Mouse (Mus musculus): ENCODE measurements around the gene Cyct. TPM values are rescaled to one million over a fixed set of nuclear protein-coding genes. Genes with fewer than 3 reads are reported as not detected.
A peak's percentile ranks its signal among the peaks of the same experiment; 100 is the strongest.

Cyct gene
- total and polyA plus RNA-seq, 3 experiments, result not detected

GRCm38 (mm10) chr2:76406151-76406936, 46.1 kb upstream of the Cyct start, which contains the start of gene Osbpl6:
TSS of gene Osbpl6 (plus strand) at chr2:76406508.
- peaks cover 0 to 9% of the 10 kb centered on the region in 2 experiments; a peak in 3 of 4 replicates for H3K4me1 ChIP-seq (ENCODE audit: control insufficient read depth in 1 of 2, insufficient read depth in 2 of 2)
- no peak within 1 kb of the TSS; the same call in 1 of the 2 replicates for H3K9ac ChIP-seq (ENCODE audit: insufficient read depth, low read depth)
- peak within 1 kb of the TSS in 2 of 3 experiments; percentile 59 to 68 for H3K4me3 ChIP-seq (replicated peaks in 1 of 3; ENCODE audit: low read depth in 2 of 3, low read length in 2 of 3, poor library complexity in 1 of 3)
- H3K27me3 ChIP-seq (replicated peaks), result peaks cover 29% of the 10 kb centered on the region
- dilution Hi-C loops (cut with MboI; ENCODE audit: extremely low pct_ligation_motif_present, extremely low pct_unique_long_range_greater_than_20kb, low sequenced_read_pairs), result no loop called here
- peak within 1 kb of the TSS; percentile 83 for H3K4me2 ChIP-seq (ENCODE audit: insufficient read depth, low read depth, poor library complexity, severe bottlenecking)
- DNase-seq (ENCODE audit: extremely low read depth), result peak; percentile 4
- H3K27ac ChIP-seq (ENCODE audit: insufficient read depth, low read depth), result no peak within 1 kb of the TSS
- H3K36me3 ChIP-seq (replicated peaks in 1 of 2; ENCODE audit: control insufficient read depth in 1 of 2, insufficient read depth in 1 of 2, low read length in 1 of 2), result no peaks in the 10 kb centered on the region
- TF ChIP-seq JUND (conservative IDR thresholded peaks at IDR 0.05; ENCODE audit: low read depth, low read length) (no peak), MEF2A (IDR thresholded peaks at IDR 0.05; ENCODE audit: borderline replicate concordance, low read depth, low read length) (no peak), SMC3 (IDR thresholded peaks at IDR 0.05; ENCODE audit: low read depth, low read length) (no peak), TCF12 (IDR thresholded peaks at IDR 0.05; ENCODE audit: low read depth, low read length) (no peak), KAT2A (IDR thresholded peaks at IDR 0.05; ENCODE audit: insufficient replicate concordance, low read length) (no peak), RAD21 (IDR thresholded peaks at IDR 0.05; ENCODE audit: low read depth, low read length) (no peak), CTCF (conservative IDR thresholded peaks at IDR 0.05 in 1 of 2, IDR thresholded peaks at IDR 0.05 in 1 of 2; ENCODE audit: low read depth in 2 of 2, low read length in 2 of 2) (no peak), ZMIZ1 (IDR thresholded peaks at IDR 0.05; ENCODE audit: low read depth, low read length) (no peak), USF1 (IDR thresholded peaks at IDR 0.05; ENCODE audit: low read depth, low read length) (no peak), USF2 (conservative IDR thresholded peaks at IDR 0.05; ENCODE audit: low read depth, low read length) (no peak), ELF1 (IDR thresholded peaks at IDR 0.05; ENCODE audit: low read depth, low read length) (no peak), EP300 (IDR thresholded peaks at IDR 0.05; ENCODE audit: low read length) (no peak), IRF4 (IDR thresholded peaks at IDR 0.05; ENCODE audit: low read depth, low read length) (no peak), MYC (IDR thresholded peaks at IDR 0.05; ENCODE audit: low read depth, low read length) (no peak)
- in situ Hi-C loops (cut with MboI; ENCODE audit: low pct_ligation_motif_present, low pct_unique_long_range_greater_than_20kb, low sequenced_read_pairs), result no loop called here
- no peaks in the 10 kb centered on the region for H3K9me3 ChIP-seq (replicated peaks; ENCODE audit: low read length)
- H3K79me2 ChIP-seq (replicated peaks; ENCODE audit: control insufficient read depth, extremely low read depth, insufficient read depth, poor library complexity, severe bottlenecking), result no peaks in the 10 kb centered on the region

GRCm38 (mm10) chr2:76405596-76406150, 45.4 kb upstream of the Cyct start:
- H3K79me2 ChIP-seq (replicated peaks; ENCODE audit: control insufficient read depth, extremely low read depth, insufficient read depth, poor library complexity, severe bottlenecking), result no peaks in the 10 kb centered on the region
- peaks cover 0 to 9% of the 10 kb centered on the region in 2 experiments; a peak in 3 of 4 replicates for H3K4me1 ChIP-seq (ENCODE audit: control insufficient read depth in 1 of 2, insufficient read depth in 2 of 2)
- no peaks in the 10 kb centered on the region for H3K9me3 ChIP-seq (replicated peaks; ENCODE audit: low read length)
- no peak for DNase-seq (ENCODE audit: extremely low read depth)
- dilution Hi-C loops (cut with MboI; ENCODE audit: extremely low pct_ligation_motif_present, extremely low pct_unique_long_range_greater_than_20kb, low sequenced_read_pairs), result no loop called here
- no peak overlapping the region for H3K9ac ChIP-seq (ENCODE audit: insufficient read depth, low read depth)
- H3K4me2 ChIP-seq (ENCODE audit: insufficient read depth, low read depth, poor library complexity, severe bottlenecking), result peak overlapping the region; percentile 83; the same call in 1 of the 2 replicates
- no peaks in the 10 kb centered on the region for H3K36me3 ChIP-seq (replicated peaks in 1 of 2; ENCODE audit: control insufficient read depth in 1 of 2, insufficient read depth in 1 of 2, low read length in 1 of 2)
- H3K27ac ChIP-seq (ENCODE audit: insufficient read depth, low read depth), result no peak overlapping the region
- H3K27me3 ChIP-seq (replicated peaks), result peaks cover 29% of the 10 kb centered on the region
- H3K4me3 ChIP-seq (replicated peaks in 1 of 3; ENCODE audit: low read depth in 2 of 3, low read length in 2 of 3, poor library complexity in 1 of 3), result peak overlapping the region in 1 of 3 experiments; percentile 59
- no peak for TF ChIP-seq ZKSCAN1 (IDR thresholded peaks at IDR 0.05; ENCODE audit: borderline replicate concordance, low read depth, low read length)
- no peak for TF ChIP-seq SMC3 (IDR thresholded peaks at IDR 0.05; ENCODE audit: low read depth, low read length)
- TF ChIP-seq HCFC1 (IDR thresholded peaks at IDR 0.05; ENCODE audit: low read depth, low read length), result no peak
- no peak for TF ChIP-seq MAX (IDR thresholded peaks at IDR 0.05; ENCODE audit: low read length)
- TF ChIP-seq BHLHE40 (IDR thresholded peaks at IDR 0.05; ENCODE audit: low read depth, low read length), result no peak
- TF ChIP-seq IRF4 (IDR thresholded peaks at IDR 0.05; ENCODE audit: low read depth, low read length), result no peak
- no peak for TF ChIP-seq ZMIZ1 (IDR thresholded peaks at IDR 0.05; ENCODE audit: low read depth, low read length)
- no peak for TF ChIP-seq EP300 (IDR thresholded peaks at IDR 0.05; ENCODE audit: low read length)
- TF ChIP-seq RAD21 (IDR thresholded peaks at IDR 0.05; ENCODE audit: low read depth, low read length), result no peak
- TF ChIP-seq POLR2AphosphoS2 (IDR thresholded peaks at IDR 0.05; ENCODE audit: low read depth, low read length), result no peak
- no peak for TF ChIP-seq SIN3A (IDR thresholded peaks at IDR 0.05; ENCODE audit: low read length)
- TF ChIP-seq JUND (conservative IDR thresholded peaks at IDR 0.05; ENCODE audit: low read depth, low read length), result no peak
- in situ Hi-C loops (cut with MboI; ENCODE audit: low pct_ligation_motif_present, low pct_unique_long_range_greater_than_20kb, low sequenced_read_pairs), result no loop called here

Data from CH12.LX (cell line).